Mouse (Mus musculus) lung, postnatal 0 days (tissue): ENCODE results near the gene Tex9.

Source experiments
- CTCF ChIP-seq: IDR thresholded peaks from 2 replicates; pipeline ENCODE4 v1.5.1; 2016; ENCODE audit warnings: antibody characterized with exemption, mild to moderate bottlenecking
- EP300 ChIP-seq: IDR thresholded peaks from 2 replicates; pipeline ENCODE4 v1.6.1; 2016; ENCODE audit warnings: antibody characterized with exemption, mild to moderate bottlenecking, control low read depth

GRCm38 (mm10) chr9:72422284-72422683 lies 69.7 kb downstream of the Tex9 start:
- TF ChIP-seq EP300 (no peak), CTCF (no peak)
